Mouse (Mus musculus) hematopoietic multipotent progenitor cell, adult 10-12 weeks (in vitro differentiated cells): ENCODE results near the gene Dus2. TPM values are rescaled to one million over a fixed set of nuclear protein-coding genes. Genes with fewer than 3 reads are reported as not detected.

Source experiments
- polyA plus RNA-seq: library from polyadenylated mRNA; stranded (reverse); fragments of >175 nt; gene quantifications from 2 replicates; pipeline ENCODE4 v1.2.3, GENCODE M21; 2012; ENCODE audit warnings: low replicate concordance

The Dus2 gene
- 4.4 and 7.5 TPM in 2 replicates for polyA plus RNA-seq

DNA sequence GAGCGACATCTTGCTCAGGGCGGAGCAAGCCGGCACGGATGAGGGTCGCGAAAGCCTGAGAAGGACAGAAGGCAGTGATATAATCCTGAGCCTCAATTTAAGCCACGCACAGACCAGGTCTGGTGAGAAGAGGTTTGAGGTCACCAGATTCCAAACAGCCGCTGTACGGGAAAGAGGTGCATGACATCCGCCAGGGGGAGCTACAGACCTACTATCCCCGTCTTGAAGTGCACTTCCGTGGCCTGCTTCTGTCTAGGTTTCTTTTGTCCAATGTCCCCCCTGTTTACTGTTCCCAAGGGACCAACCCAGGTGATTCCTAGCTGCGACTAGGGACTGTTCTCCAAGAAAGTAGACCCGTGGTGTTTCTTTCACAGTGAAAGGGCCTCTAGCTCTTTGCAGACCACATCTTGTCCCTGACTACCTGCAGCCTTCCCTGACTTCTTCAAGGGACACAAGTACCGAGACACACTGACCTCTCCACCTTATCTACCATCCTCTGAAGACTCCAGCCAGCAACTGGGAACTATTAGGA lies at the start of gene Dus2:
Gene Dus2, plus strand, starts transcription at position 482 of the 532 bp plus-strand sequence.

DNA sequence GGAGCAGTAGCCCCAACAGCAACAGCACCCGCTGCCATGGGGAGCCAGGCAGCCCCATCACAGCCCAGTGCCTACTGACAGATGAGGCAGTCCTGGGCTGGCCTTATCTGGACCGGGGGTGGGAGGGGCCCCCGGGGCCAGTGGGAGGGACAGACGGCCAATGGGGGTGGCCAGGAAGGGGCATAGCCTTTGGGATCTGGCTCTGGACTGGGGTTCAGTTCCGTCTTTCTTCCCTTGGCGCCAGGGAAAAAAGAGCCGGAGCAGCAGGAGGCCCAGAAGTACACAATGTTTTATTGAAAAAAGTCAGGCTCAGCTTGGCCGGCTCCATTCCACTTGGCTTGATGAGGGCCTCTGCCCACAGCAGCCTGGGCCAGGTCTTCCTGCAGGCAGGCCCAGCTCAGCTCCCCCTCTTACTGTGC lies 47.8 kb upstream of the Dus2 start, which contains the start of gene Lcat:
Gene Lcat, minus strand, starts transcription at position 62 of the 419 bp plus-strand sequence.

DNA sequence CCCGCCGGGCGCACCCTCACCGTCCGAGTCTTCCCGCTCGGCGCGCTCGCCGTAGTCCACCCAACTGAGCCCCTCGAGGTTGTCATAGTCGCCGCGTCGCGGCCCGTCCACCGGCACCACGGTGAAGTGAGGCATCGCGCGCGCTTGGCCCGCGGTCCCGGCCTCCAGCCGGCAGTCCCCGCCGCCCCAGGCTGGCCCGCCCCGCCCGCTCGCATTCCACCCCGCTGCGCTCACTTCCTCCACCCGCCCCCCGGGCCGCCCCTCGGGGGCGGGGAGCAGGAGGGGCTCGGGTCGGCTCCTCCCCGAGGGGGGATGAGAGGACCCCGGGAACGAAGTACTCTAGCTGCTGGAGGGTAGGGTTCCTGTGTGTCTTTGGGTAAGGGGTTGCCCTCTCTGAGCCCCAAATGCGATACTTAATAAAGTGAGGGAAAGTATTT lies 25.2 kb upstream of the Dus2 start, which contains the start of gene Slc12a4:
Gene Slc12a4, minus strand, starts transcription at position 193 of the 437 bp plus-strand sequence.

GRCm38 (mm10) chr8:105979325-105979724 lies 11.8 kb upstream of the Dus2 start, which contains the start of gene Dpep3:
Gene Dpep3 (minus strand): TSS chr8:105979429.

DNA sequence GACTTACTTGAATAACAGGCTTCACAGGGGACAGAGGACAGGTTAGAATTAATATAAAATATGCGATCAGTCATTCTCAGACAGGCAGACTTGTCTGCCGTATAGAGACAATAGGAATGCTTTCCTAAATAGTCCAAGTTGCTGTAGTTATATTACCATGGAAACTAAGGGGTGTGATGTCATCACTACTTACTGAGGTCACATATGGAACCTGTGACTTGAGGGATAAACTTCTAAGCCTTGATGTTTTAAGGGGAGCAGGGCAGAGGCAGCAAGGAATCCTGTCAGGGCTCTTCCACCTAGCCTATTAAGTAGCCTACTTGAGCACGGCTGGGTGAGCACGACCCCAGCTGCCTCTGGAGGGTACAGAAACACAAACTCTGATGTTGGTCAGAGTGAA lies 14.7 kb downstream of the Dus2 start, which contains the start of gene Dpep2nb:
Gene Dpep2nb, minus strand, starts transcription at position 101 of the 400 bp plus-strand sequence.

GRCm38 (mm10) chr8:106011643-106011986 lies 20.5 kb downstream of the Dus2 start, which contains the start of gene Ddx28:
Gene Ddx28 (minus strand): TSS chr8:106011882.

GRCm38 (mm10) chr8:106058731-106059612 lies 67.8 kb downstream of the Dus2 start, which contains the start of gene Nfatc3:
Gene Nfatc3 (plus strand): TSS chr8:106058840.

Other genes starting within 250 kb of the Dus2 start
- gene Gfod2, start 232.7 kb upstream of the Dus2 start, polyA plus RNA-seq: 3.2 and 6.1 TPM in 2 replicates
- 19.8 and 48.7 TPM in 2 replicates for gene Ranbp10, start 164.0 kb upstream of the Dus2 start, polyA plus RNA-seq
- gene Tsnaxip1, start 163.6 kb upstream of the Dus2 start, polyA plus RNA-seq: 0.07 TPM in 1 of 2 replicates, not detected in the other
- 9.2 and 12.3 TPM in 2 replicates for gene Cenpt, start 138.1 kb upstream of the Dus2 start, polyA plus RNA-seq
- 19.0 and 24.1 TPM in 2 replicates for gene Thap11, start 136.2 kb upstream of the Dus2 start, polyA plus RNA-seq
- 38.8 and 39.6 TPM in 2 replicates for gene Nutf2, start 130.8 kb upstream of the Dus2 start, polyA plus RNA-seq
- gene Edc4, start 110.5 kb upstream of the Dus2 start, polyA plus RNA-seq: 23.1 and 27.6 TPM in 2 replicates
- 3.1 and 6.7 TPM in 2 replicates for gene Nrn1l, start 97.8 kb upstream of the Dus2 start, polyA plus RNA-seq
- 9.4 and 20.9 TPM in 2 replicates for gene Pskh1, start 90.9 kb upstream of the Dus2 start, polyA plus RNA-seq
- gene Ctrl, start 57.5 kb upstream of the Dus2 start, polyA plus RNA-seq: 0.53 and 1.1 TPM in 2 replicates
- 387 and 416 TPM in 2 replicates for gene Psmb10, start 52.9 kb upstream of the Dus2 start, polyA plus RNA-seq
- 0.10 and 0.83 TPM in 2 replicates for gene Lcat, start 48.0 kb upstream of the Dus2 start, polyA plus RNA-seq
- gene Slc12a4, start 25.2 kb upstream of the Dus2 start, polyA plus RNA-seq: 13.0 and 14.0 TPM in 2 replicates
- not detected in 2 replicates for gene Dpep3, start 11.9 kb upstream of the Dus2 start, polyA plus RNA-seq
- not detected in 2 replicates for gene Dpep2nb, start 14.6 kb downstream of the Dus2 start, polyA plus RNA-seq
- 12.8 and 15.2 TPM in 2 replicates for gene Ddx28, start 20.5 kb downstream of the Dus2 start, polyA plus RNA-seq
- 30.9 and 42.5 TPM in 2 replicates for gene Nfatc3, start 67.5 kb downstream of the Dus2 start, polyA plus RNA-seq
- 0.03 and 0.11 TPM in 2 replicates for gene Esrp2, start 145.6 kb downstream of the Dus2 start, polyA plus RNA-seq
- 32.9 and 41.5 TPM in 2 replicates for gene Pla2g15, start 159.1 kb downstream of the Dus2 start, polyA plus RNA-seq
- 5.1 and 6.3 TPM in 2 replicates for gene Slc7a6, start 177.5 kb downstream of the Dus2 start, polyA plus RNA-seq
- 29.2 and 33.5 TPM in 2 replicates for gene Slc7a6os, start 219.6 kb downstream of the Dus2 start, polyA plus RNA-seq
- gene Prmt7, start 219.6 kb downstream of the Dus2 start, polyA plus RNA-seq: 3.5 and 20.1 TPM in 2 replicates